8 mouse cellular contexts compared by ENCODE assay signal in genomic region chr19:15617233-15617915, GRCm38 (mm10).
A peak's percentile ranks its signal among the peaks of the same experiment; 100 is the strongest.
DNase-seq lines count a peak whose midpoint lies in the region; ATAC-seq lines count a peak whose summit lies in the region.

No protein-coding gene starts in this region.

- no peak for ATAC-seq in cerebellum, adult (ENCODE audit: insufficient number of reproducible peaks, low FRiP score, low TSS enrichment)
- peak; percentile 74 for ATAC-seq in megakaryocyte-erythroid progenitor cell, adult 5-6 weeks (replicated peaks; ENCODE audit: low FRiP score, low TSS enrichment, poor library complexity, severe bottlenecking)

- DNase-seq in cerebellum, adult 11 months: peak; percentile 3
- peak; percentile 22 to 75 for DNase-seq in adrenal gland, adult (ENCODE audit: inconsistent age in 2 of 2, low spot score in 1 of 2)
- peak; percentile 89 for DNase-seq in embryo, embryonic 10 days (ENCODE audit: low spot score)
- peak; percentile 30 to 54 for DNase-seq in heart, postnatal 36 days
- peak; percentile 35 for DNase-seq in layer of hippocampus, adult 9-11 months
- DNase-seq in right cerebral cortex, postnatal 4 days: peak; percentile 72

- intact Hi-C loops in heart, postnatal 36 days (cut with DNase I): loop anchor here (1.0 to 10.0 kb wide), 2 partner anchors 583 to 1638 kb away; no protein-coding TSS in a partner anchor

Comparison
In these comparisons a context has a peak if more than half of its experiments do, and no peak if none do; other contexts are left out.
1. DNase-seq: peak in every context shown above with its lines; median percentile 89 in embryo, embryonic 10 days; 72 in right cerebral cortex, postnatal 4 days; 48 in adrenal gland, adult; 42 in heart, postnatal 36 days; 35 in layer of hippocampus, adult 9-11 months; 3 in cerebellum, adult 11 months.